Mouse (Mus musculus): ENCODE data around the gene Agbl4. TPM values are rescaled to one million over a fixed set of nuclear protein-coding genes. Genes with fewer than 3 reads are reported as not detected.

Gene Agbl4
- polyA plus RNA-seq, 1 experiment = 9.5 TPM

DNA sequence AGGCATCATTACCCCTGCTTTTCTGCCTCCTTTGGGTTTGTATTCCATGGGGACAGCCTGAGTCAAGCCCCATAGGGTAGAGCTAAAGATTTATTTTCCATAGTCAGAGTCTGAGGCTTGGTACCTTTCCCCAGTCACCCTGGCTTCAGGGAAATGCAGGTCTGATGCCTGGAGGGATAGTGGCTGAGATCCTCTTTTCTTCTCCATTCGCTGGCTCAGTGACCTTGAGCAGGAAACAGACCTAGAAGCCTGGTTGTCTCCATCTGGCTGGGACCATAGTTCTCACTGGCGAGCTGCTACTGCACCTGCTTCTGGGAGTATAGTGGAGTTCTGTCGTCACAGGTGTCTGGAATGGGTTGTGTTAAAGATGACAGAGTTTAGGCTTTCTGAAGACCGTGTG, 1132.5 kb downstream of the Agbl4 start:
- no peak for DNase-seq (ENCODE audit: extremely low spot score in 1 of 2, low spot score in 1 of 2)

DNA sequence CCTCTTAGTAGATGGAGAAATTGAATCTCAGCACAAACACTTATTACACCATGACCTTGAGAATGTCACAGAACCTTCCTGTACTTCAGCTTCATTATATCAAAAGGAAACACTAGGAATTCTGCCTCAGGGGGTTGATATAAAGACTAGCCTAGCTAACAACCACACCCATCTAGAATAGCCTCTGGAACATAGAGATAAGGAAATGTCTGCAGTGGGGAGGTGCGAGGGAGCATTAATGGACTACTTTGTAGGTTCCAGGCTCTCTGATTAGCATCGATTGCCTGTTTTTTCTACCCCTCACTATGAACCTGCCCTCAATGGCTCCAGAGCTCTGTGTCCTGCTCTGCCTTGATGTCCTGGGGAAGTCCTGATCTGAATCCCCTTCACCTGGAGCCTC, 1133.1 kb downstream of the Agbl4 start:
- DNase-seq (ENCODE audit: extremely low spot score in 1 of 2, low spot score in 1 of 2) = no peak

DNA sequence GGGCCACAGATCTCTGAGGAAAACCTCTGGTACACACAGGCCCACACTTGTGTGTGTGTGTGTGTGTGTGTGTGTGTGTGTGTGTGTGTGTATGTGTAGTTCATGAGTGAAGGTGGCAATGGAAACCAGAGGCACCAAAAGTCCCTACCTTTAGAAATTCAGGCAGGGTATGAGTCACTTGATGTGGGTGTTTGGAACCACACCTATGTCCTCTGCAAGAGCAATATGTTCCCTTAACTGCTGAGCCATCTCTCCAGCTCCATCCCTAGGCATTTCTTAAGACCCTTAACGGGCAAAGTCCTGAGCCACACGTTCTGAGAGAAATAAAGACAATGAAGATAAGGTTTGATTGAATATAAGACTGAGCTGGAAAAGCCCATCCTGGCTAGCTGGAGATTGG, 1147.2 kb downstream of the Agbl4 start:
- no peak for DNase-seq (ENCODE audit: extremely low spot score in 1 of 2, low spot score in 1 of 2)

DNA sequence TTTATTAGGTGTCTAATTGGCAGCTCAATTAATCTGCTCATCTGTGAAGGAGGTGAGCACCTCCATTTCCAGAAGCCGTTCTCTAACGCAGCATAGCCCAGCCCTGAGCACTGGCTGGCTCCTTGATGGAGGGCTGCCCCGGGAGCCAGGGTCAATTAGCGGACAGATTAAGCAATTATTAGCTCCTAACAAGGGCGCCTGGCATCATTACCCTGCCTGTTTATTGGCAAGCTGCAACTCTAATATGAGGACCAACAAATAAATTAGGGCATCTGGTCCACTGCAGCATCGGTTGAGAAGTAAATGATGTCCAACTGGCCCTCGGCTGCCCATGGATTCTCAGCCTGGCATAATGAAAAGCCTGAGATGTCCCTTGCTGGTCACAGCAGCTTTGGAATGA, 1148.5 kb downstream of the Agbl4 start:
- DNase-seq (ENCODE audit: extremely low spot score in 1 of 2, low spot score in 1 of 2) = no peak

DNA sequence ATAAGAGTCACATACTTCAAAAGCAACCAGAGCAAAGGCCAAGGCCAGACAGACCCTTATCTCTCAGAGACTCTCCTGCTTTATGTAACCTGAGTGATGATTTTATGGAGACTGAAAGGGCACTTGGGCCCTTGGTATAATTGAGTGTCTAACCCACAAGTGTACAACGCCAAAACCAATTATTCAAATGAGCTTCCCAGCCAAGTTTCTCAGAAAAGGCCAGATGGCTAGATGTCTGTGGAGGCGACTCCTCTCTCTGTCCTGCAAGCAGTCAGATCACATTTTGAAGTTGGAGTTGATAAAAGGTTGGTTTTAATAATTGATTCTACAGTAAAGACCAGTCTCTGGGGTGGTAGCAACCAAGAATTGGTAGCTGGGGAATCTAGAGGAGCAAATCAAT, 1158.0 kb downstream of the Agbl4 start:
- no peak for DNase-seq (ENCODE audit: extremely low spot score in 1 of 2, low spot score in 1 of 2)

DNA sequence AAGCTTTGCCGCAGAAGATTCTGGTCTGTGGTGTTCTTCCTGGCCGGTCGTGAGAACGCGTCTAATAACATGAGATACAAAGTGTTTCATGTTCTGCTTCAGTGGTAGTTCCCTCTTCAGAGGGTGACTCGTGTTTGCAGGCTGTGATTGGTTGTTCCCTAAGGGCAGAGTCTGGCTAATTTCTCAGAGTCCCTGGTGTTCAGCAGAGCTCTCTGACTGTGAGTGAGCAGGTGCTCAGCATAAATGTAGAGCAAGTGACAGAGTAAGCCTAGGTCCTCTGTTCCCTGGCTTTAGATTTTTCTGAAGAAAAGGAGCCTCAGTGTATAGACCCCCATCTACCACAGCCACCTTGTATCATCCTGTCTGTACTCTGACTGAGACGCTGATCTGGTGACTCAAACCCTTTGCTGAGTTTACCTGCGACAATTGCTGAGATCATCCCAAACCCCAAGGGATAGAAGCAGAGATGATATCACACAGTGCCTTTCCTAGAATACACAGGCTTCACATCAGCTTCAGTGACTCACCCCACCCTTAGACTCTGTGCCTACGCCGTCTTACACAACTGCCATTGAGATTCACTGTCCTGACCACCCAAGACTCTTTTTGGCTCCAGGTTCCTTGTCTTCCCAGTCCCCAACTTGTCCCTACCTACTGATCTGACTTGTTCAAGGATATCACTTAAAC, 1179.8 kb downstream of the Agbl4 start:
- DNase-seq (ENCODE audit: extremely low spot score in 1 of 2, low spot score in 1 of 2) = peak in 1 of 2 experiments; percentile 32

DNA sequence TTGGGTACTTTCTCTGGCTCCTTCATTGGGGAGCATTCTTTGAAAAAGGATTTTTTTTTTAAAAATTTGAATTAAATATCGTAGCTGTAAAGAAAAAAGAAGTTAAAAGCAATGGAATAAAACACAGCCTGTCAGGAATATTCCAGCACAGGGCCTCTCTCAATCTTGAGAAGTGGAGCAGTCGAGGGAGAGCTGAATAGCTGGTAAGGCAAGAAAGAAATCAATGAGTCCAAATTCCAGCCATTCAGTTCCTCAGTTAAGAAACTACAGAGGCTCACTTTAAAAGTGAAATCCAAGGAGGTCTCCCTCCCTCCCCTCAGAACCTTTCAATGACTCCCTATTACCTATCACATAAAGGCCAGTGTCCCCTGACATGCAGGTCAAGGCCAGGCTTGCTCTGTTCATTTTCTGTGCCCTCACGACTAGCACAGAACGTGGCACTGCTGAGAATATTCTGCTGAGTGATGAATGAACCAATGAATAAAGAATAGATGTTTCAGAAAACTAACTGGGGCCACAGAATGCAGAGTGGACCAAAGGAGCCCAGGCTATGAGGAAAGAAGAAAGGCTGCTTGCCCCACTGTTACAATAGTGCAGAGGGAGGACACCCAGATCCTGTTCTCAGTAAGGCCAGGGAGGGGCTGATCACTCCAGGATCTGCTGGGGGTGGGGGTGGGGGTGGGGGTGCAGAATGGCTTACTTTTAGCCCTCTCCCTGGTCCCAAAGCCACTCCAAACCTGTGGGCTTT, 1181.8 kb downstream of the Agbl4 start:
- no peak for DNase-seq (ENCODE audit: extremely low spot score in 1 of 2, low spot score in 1 of 2)

DNA sequence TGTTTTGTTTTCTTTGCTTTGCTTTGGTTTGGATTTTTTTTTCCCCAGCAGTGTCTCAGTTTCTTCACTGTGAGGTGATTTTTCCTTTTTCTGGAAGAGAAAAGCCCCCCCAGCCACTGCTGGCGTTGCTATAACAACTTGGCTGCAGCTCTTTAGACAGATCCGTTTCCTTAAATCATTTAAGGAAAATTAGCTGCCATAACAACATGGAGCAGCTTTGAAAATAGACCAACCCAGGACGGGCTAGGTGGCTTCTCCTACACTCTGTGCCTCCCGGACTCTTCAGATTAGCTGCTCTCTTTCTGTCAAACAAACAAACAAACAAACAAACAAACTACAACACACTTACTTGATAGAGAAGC, 1182.4 kb downstream of the Agbl4 start:
- peak in 1 of 2 experiments; percentile 37 for DNase-seq (ENCODE audit: extremely low spot score in 1 of 2, low spot score in 1 of 2)

DNA sequence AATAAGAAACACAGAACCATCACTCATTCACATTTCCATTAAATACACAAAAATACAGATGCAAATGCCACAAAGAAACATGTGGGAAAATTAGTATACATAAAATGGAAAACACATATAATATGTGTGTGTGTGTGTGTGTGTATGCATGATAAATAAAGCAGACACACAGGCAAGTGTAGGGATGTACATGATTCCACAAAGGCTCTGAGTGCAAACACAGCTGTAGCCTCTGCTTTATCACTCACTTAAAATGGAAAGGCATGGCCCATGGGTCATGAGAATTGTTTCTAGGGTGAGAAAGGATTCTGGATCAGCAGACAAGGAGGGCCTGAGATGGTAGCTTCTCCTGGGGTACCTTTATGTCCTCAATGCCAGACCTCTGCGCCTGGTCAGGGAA, 1182.8 kb downstream of the Agbl4 start:
- no peak for DNase-seq (ENCODE audit: extremely low spot score in 1 of 2, low spot score in 1 of 2)

DNA sequence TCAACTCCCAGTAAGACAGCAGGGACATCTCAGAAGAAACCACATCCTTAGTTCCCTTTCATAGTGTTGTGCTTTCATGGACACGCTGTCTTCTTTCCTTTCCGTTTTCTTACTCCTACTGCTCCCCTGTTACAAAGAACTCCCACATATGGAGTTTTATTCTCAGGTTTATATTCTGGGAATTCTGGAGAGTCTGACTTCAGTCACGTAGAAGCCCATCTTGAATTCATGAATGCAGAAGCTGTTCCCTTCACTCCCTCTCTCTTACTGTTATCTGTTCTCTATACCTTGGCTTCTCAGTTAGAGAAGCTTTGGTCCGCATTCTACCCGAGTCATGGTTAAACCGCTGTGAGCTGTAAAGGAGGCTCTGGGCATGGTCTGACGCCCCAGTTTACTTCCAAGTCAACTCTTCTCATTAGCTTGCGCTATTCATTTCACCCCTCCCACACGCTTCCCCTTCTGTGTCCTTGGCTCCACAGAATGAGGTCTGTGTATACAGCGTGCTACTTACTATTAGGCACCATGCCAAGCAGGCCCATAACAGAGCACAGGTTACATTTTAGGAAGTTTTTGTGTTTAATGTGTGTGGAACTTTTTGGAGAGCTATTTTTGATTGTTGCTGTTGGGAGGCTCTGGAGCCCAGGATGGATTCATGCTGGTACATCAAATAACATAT, 1186.2 kb downstream of the Agbl4 start:
- peak in 1 of 2 experiments; percentile 29 for DNase-seq (ENCODE audit: extremely low spot score in 1 of 2, low spot score in 1 of 2)

DNA sequence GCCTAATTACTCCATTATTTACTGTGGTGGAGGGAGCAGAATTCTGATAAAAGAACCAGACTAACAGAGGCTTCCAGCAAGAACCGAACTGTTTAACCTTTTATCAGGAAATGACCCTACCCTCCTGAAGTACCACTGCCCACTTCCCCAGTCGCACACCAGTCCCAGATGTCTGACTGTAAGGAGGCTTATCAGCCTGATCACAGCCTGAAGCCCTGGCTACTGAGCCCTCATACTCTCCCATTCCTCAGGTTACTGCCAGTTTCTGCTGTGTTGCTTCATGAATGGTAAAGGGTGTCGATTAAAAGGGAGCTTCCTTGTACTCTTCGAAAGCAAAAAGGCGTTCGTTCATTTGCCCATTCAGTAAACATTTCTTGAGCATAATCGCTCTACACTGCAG, 1186.8 kb downstream of the Agbl4 start:
- no peak for DNase-seq (ENCODE audit: extremely low spot score in 1 of 2, low spot score in 1 of 2)

DNA sequence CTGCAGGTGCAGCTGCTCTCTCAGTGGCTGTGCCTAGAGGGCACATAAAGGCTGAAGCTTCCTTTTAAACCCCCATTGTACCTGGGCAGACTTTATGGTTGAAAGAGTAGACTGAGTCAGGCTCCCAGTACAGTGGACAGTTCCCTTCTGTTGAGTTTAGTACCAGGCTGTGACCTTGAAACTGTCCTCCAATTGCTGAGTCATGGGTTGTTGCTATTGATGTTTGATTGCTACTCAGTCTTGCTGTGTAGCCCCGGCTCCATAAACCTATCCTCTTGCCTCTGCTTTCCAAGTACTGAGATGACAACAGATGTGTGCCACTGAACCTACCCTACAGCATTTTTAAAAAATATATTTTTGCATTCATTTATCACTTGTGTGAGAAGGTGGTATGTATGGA, 1190.8 kb downstream of the Agbl4 start:
- DNase-seq (ENCODE audit: extremely low spot score in 1 of 2, low spot score in 1 of 2) = no peak

DNA sequence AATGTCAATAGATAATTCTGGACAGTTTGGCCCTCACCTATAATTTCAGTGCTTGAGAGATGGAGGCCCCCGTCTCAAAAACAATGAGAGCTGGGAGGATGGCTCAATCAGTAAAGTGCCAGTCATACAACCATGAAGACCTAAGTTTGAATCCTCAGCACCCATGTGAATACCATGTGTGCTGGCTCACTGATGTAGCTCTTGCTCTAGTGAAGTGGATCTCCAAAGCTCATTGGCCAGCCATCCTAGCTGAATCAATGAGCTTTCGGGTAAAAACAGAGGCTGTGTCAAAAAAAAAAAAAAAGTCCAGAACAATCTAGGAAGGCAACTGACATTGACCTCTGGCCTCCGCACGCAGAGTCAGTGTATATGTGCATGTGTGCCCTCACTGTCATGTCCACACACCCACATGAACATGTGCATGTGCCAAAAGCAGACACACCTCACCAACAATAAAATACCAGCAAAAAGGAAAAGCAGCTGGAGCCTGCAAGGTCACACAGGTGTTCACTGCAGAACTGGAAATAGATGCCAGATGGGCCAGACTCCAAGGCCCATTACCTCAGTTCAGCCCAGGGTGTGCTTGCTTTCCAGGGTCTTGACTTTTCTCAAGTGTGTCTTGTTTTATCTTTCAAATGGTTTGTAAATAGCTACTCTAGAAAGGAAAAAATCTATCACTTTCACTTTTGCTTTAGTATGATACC, 1192.2 kb downstream of the Agbl4 start:
- DNase-seq (ENCODE audit: extremely low spot score in 1 of 2, low spot score in 1 of 2) = no peak

DNA sequence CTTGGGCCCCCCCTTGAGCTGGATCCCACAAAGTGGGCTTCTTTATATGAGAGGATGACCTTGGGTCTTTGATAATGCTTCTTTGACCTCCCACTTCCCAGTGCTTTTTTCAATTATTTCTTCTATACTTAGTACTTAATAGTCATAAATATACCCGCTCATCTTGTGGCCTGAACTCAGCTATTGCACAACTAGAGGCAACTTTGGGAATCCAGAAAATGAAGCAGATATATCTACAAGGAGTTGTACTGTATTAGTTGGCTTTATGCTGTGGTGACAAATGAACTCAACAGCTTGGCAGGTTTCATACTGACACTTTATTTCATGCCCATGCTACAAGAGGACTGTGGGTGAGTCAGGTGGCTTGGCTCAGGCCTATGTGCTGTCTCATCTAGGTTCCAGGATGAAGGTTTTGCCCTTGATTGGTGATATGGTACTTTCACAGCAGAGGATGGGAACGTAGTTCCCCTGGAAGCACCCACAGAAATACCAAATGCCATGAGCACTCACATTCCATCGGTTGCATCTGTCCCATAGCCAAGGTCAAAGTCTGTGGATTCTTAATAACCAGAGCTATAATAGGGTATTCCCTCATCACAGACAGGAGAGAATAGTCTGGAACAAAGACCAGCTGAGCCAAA, 1197.3 kb downstream of the Agbl4 start:
- no peak for DNase-seq (ENCODE audit: extremely low spot score in 1 of 2, low spot score in 1 of 2)

DNA sequence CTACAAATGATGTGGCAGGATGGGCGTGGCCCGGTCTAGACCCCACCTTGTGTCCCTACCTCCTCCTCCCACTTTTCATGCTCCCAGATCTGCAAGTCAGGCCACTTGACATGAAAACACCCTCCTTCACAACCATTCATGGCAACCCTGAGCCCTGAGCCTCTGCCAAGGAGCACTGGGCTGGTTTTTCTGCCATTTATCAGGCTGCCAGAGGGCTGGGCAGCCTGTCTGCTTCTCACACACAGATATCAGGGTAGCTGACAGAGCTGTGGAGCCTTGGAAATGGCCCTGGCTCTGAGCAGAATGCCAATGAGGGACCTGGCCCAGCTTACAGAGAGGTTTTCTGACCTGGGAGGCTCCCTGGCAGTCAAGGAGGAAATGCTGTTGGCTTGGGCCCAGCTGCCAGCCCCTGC, 1199.8 kb downstream of the Agbl4 start:
- DNase-seq (ENCODE audit: extremely low spot score in 1 of 2, low spot score in 1 of 2) = peak in 1 of 2 experiments; percentile 51

DNA sequence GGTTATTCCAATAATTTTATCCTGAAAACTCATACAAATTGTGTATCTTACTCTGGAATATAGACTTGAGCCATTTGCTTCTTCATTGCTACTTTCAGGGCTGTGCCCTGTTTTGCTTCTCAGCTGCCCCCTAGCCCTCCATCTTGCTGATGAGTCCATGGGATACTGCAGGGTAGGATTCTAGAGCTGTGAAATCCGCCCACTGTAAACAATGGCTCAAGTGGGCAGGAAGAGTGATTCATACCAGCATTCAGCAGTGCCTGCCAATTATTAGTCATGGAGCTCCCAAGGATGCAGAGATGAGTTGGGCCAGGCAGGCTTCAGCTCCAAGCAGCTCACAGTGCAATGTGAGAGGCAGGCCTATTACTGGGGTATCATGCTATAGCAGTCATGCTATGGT, 1200.5 kb downstream of the Agbl4 start:
- peak; percentile 36 to 58 for DNase-seq (ENCODE audit: extremely low spot score in 1 of 2, low spot score in 1 of 2)

DNA sequence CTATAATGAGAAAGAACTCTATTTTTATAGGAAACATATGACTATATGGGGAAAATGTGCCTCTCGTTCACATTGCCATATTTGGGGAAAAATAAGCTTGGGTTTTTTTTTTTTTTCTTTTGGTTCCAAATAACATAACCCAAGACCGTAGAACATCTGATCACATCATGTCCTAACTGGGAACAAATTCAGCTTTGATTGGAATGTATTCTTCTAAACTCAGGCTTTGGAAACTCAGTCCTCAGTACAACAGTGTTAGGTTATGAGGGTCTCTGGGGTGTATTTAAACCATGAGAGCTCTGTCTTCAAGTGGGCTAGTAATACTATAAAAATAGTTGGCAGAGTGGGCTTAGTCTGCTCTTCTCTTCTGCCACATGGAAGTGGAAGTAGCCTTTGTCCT, 1205.7 kb downstream of the Agbl4 start:
- no peak for DNase-seq (ENCODE audit: extremely low spot score in 1 of 2, low spot score in 1 of 2)

DNA sequence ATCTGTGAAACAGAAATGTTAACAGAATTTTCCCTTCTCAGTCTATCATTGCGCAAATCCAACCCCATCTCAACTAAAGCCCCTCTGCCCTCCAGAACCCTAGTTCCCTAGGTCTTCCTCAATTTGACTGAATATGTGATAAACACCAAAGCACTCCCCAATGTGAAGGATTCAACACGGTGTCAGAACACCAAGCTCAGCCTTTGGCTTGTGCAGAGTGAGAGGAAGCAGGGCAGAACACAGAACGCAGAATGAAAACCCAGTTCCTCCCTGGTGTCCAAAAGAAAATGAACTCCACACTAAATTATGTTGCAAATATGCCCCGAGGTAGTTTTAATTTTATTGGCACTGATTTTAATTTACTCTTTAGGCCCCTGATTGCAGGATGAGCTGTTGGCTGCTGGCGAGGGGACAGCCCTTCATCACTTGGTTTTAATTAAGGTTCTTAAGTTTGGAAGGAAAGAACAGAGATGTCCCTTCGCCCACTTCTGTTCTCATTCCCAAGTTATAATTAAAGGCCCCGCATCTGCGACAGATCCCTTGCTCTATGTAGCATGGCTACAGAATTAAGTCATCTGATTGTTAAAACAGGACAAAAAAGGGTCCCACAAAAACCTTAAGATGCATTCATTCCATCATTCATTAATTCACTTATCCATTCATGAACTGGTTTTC, 1210.5 kb downstream of the Agbl4 start:
- DNase-seq (ENCODE audit: extremely low spot score in 1 of 2, low spot score in 1 of 2) = no peak

DNA sequence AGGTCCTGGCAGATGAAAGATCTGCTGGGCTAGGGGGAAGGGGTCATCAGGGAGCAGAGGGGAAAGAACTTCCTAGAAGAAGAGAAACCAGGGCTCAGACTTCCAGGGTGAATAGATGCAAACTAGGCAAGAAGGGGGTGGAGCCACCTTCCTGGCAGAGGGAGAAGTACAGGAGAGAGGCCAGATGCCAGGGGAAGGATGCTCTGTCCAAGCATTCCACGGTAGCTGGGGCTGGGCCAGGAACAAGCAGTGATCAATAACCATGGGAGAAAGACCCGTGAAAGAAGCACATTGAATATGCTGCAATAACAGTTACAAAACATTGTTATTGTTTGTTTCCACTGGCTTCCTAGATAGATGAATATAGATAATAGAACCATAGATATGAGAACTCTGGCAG, 1224.4 kb downstream of the Agbl4 start:
- no peak for DNase-seq (ENCODE audit: extremely low spot score in 1 of 2, low spot score in 1 of 2)

DNA sequence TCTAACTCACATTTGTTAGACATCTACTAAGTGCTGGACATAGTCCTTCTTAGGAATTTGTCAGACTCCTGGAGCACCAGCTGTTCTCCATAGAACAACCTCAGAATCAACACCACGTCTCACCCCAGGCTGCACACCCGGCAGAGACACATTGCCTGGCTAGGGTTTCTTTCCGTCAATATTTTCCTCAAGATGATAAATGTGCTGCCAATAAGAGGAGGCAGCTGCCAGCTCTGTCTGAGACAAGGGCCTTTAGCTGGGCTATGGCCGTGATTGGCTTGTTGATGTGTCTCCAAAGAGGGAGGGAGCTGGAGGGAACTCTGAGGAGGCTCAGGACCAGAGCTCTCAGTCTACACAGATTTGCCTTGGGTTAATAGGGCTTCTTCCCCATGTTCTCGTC, 1227.5 kb downstream of the Agbl4 start:
- DNase-seq (ENCODE audit: extremely low spot score in 1 of 2, low spot score in 1 of 2) = no peak

Data from frontal cortex, adult 2 months (tissue).